Mouse (Mus musculus) ES-E14 (cell line): Measurements from ENCODE around the gene P3h1.

Source experiments
- CHD2 ChIP-seq: IDR thresholded peaks from 2 replicates; pipeline ENCODE4 v1.6.1; 2014; ENCODE audit warnings: mild to moderate bottlenecking, low read depth, low read length, inconsistent platforms
- MAFK ChIP-seq: IDR thresholded peaks from 2 replicates; pipeline ENCODE4 v1.6.1; 2014; ENCODE audit warnings: mild to moderate bottlenecking, low read depth, low read length, inconsistent platforms; ENCODE audit not compliant: insufficient read depth
- ZC3H11A ChIP-seq: IDR thresholded peaks from 2 replicates; pipeline ENCODE4 v1.6.1; 2012; ENCODE audit warnings: low read depth, mild to moderate bottlenecking, inconsistent platforms, low read length, borderline replicate concordance

- no peak for TF ChIP-seq ZC3H11A
- TF ChIP-seq CHD2 = no peak
- TF ChIP-seq MAFK = no peak
Measured at GRCm38 (mm10) chr4:119246688-119247225, 14.0 kb downstream of the P3h1 start.
